Mouse (Mus musculus) CH12.LX (cell line): ENCODE results near the gene Phrf1. TPM values are rescaled to one million over a fixed set of nuclear protein-coding genes. Genes with fewer than 3 reads are reported as not detected.

Source experiments
- DNase-seq: peaks from one replicate; pipeline ENCODE4 v3.0.0-alpha.2; 2013; ENCODE audit errors: extremely low read depth
- H3K27ac ChIP-seq: 2 replicates; pipeline ENCODE4 v1.5.1; 2012; ENCODE audit warnings: low read depth, mild to moderate bottlenecking, control low read depth, moderate library complexity; ENCODE audit not compliant: insufficient read depth
- H3K27me3 ChIP-seq: replicated peaks from 2 replicates; pipeline ENCODE3; 2012; ENCODE audit warnings: inconsistent platforms
- H3K36me3 ChIP-seq, 2 experiments: replicated peaks in 1 of 2; 2 replicates each; pipeline versions ENCODE3 to v1.6.1; 2012; ENCODE audit warnings: inconsistent platforms in 1 of 2, low read length in 1 of 2, mild to moderate bottlenecking in 1 of 2, mixed read lengths in 1 of 2, moderate library complexity in 1 of 2; ENCODE audit not compliant: control insufficient read depth in 1 of 2, insufficient read depth in 1 of 2
- H3K4me1 ChIP-seq, 2 experiments: 2 replicates each; pipeline ENCODE4 v1.6.1; 2012; ENCODE audit warnings: inconsistent platforms in 1 of 2, moderate library complexity in 1 of 2; ENCODE audit not compliant: insufficient read depth in 2 of 2, control insufficient read depth in 1 of 2
- H3K4me2 ChIP-seq: 2 replicates; pipeline ENCODE4 v1.6.1; 2012; ENCODE audit warnings: low read depth, mild to moderate bottlenecking, control low read depth; ENCODE audit not compliant: poor library complexity, insufficient read depth, severe bottlenecking
- H3K4me3 ChIP-seq, 3 experiments: fragments of 150-350 bp in 1 of 3; sonication (generic) in 1 of 3; replicated peaks in 1 of 3; 2 replicates each; pipeline versions ENCODE3 to v1.5.1; 2011 to 2012; ENCODE audit warnings: low read depth in 2 of 3, low read length in 2 of 3, mild to moderate bottlenecking in 2 of 3, moderate library complexity in 2 of 3, control low read depth in 1 of 3, improper control_type of control experiment in 1 of 3, inconsistent platforms in 1 of 3, mixed read lengths in 1 of 3; ENCODE audit not compliant: poor library complexity in 1 of 3
- H3K79me2 ChIP-seq: replicated peaks from 2 replicates; pipeline ENCODE4 v1.6.1; 2012; ENCODE audit warnings: mild to moderate bottlenecking, moderate library complexity; ENCODE audit not compliant: control insufficient read depth, poor library complexity, insufficient read depth, severe bottlenecking; ENCODE audit errors: extremely low read depth
- H3K9ac ChIP-seq: 2 replicates; pipeline ENCODE4 v1.6.1; 2012; ENCODE audit warnings: low read depth, mild to moderate bottlenecking, control low read depth, moderate library complexity; ENCODE audit not compliant: insufficient read depth
- H3K9me3 ChIP-seq: replicated peaks from 2 replicates; pipeline ENCODE3; 2012; ENCODE audit warnings: low read length, inconsistent platforms, mixed read lengths
- CHD1 ChIP-seq: IDR thresholded peaks from 2 replicates; pipeline ENCODE4 v1.6.1; 2012; ENCODE audit warnings: low read depth, low read length, improper control_type of control experiment, inconsistent platforms
- CHD2 ChIP-seq: IDR thresholded peaks from 2 replicates; pipeline ENCODE4 v1.6.1; 2011; ENCODE audit warnings: low read length, improper control_type of control experiment
- CTCF ChIP-seq, 2 experiments: IDR thresholded peaks in 1 of 2; conservative IDR thresholded peaks in 1 of 2; 2 replicates each; pipeline ENCODE4 v1.5.1; 2011 to 2012; ENCODE audit warnings: low read depth in 2 of 2, low read length in 2 of 2, improper control_type of control experiment in 1 of 2, inconsistent platforms in 1 of 2, mild to moderate bottlenecking in 1 of 2, moderate library complexity in 1 of 2
- ELF1 ChIP-seq: IDR thresholded peaks from 2 replicates; pipeline ENCODE4 v1.6.1; 2014; ENCODE audit warnings: low read depth, mild to moderate bottlenecking, inconsistent platforms, low read length, improper control_type of control experiment
- ETS1 ChIP-seq: conservative IDR thresholded peaks from 2 replicates; pipeline ENCODE4 v1.6.1; 2012; ENCODE audit warnings: low read depth, mild to moderate bottlenecking, inconsistent platforms, low read length, improper control_type of control experiment, moderate library complexity
- GABPA ChIP-seq: IDR thresholded peaks from 2 replicates; pipeline ENCODE4 v1.6.1; 2012; ENCODE audit warnings: low read depth, low read length, improper control_type of control experiment, inconsistent platforms; ENCODE audit not compliant: insufficient replicate concordance
- HCFC1 ChIP-seq: IDR thresholded peaks from 2 replicates; pipeline ENCODE4 v1.6.1; 2012; ENCODE audit warnings: low read depth, mild to moderate bottlenecking, inconsistent platforms, low read length, improper control_type of control experiment
- IRF4 ChIP-seq: IDR thresholded peaks from 2 replicates; pipeline ENCODE4 v1.6.1; 2014; ENCODE audit warnings: low read depth, mild to moderate bottlenecking, inconsistent platforms, low read length, improper control_type of control experiment
- MAFK ChIP-seq: IDR thresholded peaks from 2 replicates; pipeline ENCODE4 v1.6.1; 2011; ENCODE audit warnings: low read length, improper control_type of control experiment; ENCODE audit not compliant: insufficient replicate concordance
- MAX ChIP-seq: IDR thresholded peaks from 2 replicates; pipeline ENCODE4 v1.6.1; 2011; ENCODE audit warnings: low read length, improper control_type of control experiment
- MAZ ChIP-seq: IDR thresholded peaks from 2 replicates; pipeline ENCODE4 v1.6.1; 2012; ENCODE audit warnings: low read depth, mild to moderate bottlenecking, inconsistent platforms, low read length, improper control_type of control experiment, moderate library complexity
- MYC ChIP-seq: IDR thresholded peaks from 2 replicates; pipeline ENCODE4 v1.6.1; 2011; ENCODE audit warnings: low read depth, mild to moderate bottlenecking, improper control_type of control experiment, low read length
- NELFE ChIP-seq: IDR thresholded peaks from 2 replicates; pipeline ENCODE4 v1.6.1; 2011; ENCODE audit warnings: low read depth, low read length, improper control_type of control experiment
- PAX5 ChIP-seq: IDR thresholded peaks from 2 replicates; pipeline ENCODE4 v1.6.1; 2012; ENCODE audit warnings: low read length, inconsistent platforms, mixed read lengths
- POLR2A ChIP-seq: IDR thresholded peaks from 2 replicates; pipeline ENCODE4 v1.6.1; 2011; ENCODE audit warnings: low read depth, mild to moderate bottlenecking, improper control_type of control experiment, low read length
- POLR2AphosphoS2 ChIP-seq: IDR thresholded peaks from 2 replicates; pipeline ENCODE4 v1.6.1; 2011; ENCODE audit warnings: low read depth, low read length, improper control_type of control experiment
- RAD21 ChIP-seq: IDR thresholded peaks from 2 replicates; pipeline ENCODE4 v1.6.1; 2011; ENCODE audit warnings: low read depth, mild to moderate bottlenecking, low read length, improper control_type of control experiment, moderate library complexity
- RCOR1 ChIP-seq: conservative IDR thresholded peaks from 2 replicates; pipeline ENCODE4 v1.6.1; 2012; ENCODE audit warnings: low read depth, mild to moderate bottlenecking, inconsistent platforms, low read length, improper control_type of control experiment
- SIN3A ChIP-seq: IDR thresholded peaks from 2 replicates; pipeline ENCODE4 v1.6.1; 2012; ENCODE audit warnings: low read length, improper control_type of control experiment, inconsistent platforms
- SMC3 ChIP-seq: IDR thresholded peaks from 2 replicates; pipeline ENCODE4 v1.6.1; 2011; ENCODE audit warnings: low read depth, low read length, improper control_type of control experiment
- TBP ChIP-seq: conservative IDR thresholded peaks from 2 replicates; pipeline ENCODE4 v1.6.1; 2011; ENCODE audit warnings: low read depth, low read length, improper control_type of control experiment
- TCF12 ChIP-seq: IDR thresholded peaks from 2 replicates; pipeline ENCODE4 v1.6.1; 2014; ENCODE audit warnings: low read depth, mild to moderate bottlenecking, inconsistent platforms, low read length, improper control_type of control experiment
- UBTF ChIP-seq: IDR thresholded peaks from 2 replicates; pipeline ENCODE4 v1.6.1; 2012; ENCODE audit warnings: low read depth, mild to moderate bottlenecking, inconsistent platforms, low read length, improper control_type of control experiment, moderate library complexity
- USF1 ChIP-seq: IDR thresholded peaks from 2 replicates; pipeline ENCODE4 v1.6.1; 2014; ENCODE audit warnings: low read depth, mild to moderate bottlenecking, inconsistent platforms, low read length, improper control_type of control experiment
- ZMIZ1 ChIP-seq: IDR thresholded peaks from 2 replicates; pipeline ENCODE4 v1.6.1; 2012; ENCODE audit warnings: low read depth, mild to moderate bottlenecking, inconsistent platforms, low read length, improper control_type of control experiment
- ZNF384 ChIP-seq: IDR thresholded peaks from 2 replicates; pipeline ENCODE4 v1.6.1; 2012; ENCODE audit warnings: low read depth, low read length, improper control_type of control experiment, inconsistent platforms
- dilution Hi-C: fragments of 300-500 bp; cut with MboI; formaldehyde crosslinking; loops from 2 replicates; pipeline ENCODE4 v1.14.3; 2020; ENCODE audit warnings: low sequenced_read_pairs; ENCODE audit not compliant: extremely low pct_unique_long_range_greater_than_20kb, extremely low pct_ligation_motif_present
- in situ Hi-C: fragments of 300-500 bp; cut with MboI; formaldehyde crosslinking; loops from 3 replicates; pipeline ENCODE4 v1.14.3; 2019; ENCODE audit warnings: low sequenced_read_pairs, low pct_ligation_motif_present, low pct_unique_long_range_greater_than_20kb, mixed read lengths
- polyA plus RNA-seq: library from polyadenylated mRNA; unstranded; fragments of >175 nt; gene quantifications from 2 replicates; pipeline ENCODE4 v1.2.1, GENCODE M21; 2012; ENCODE audit warnings: low read depth; ENCODE audit not compliant: insufficient read length
- total RNA-seq, 2 experiments: library from RNA; depleted of rRNA; stranded (reverse); fragments of 300-350 nt in 1 of 2; fragments of >200 nt in 1 of 2; gene quantifications; 2 replicates each; pipeline ENCODE4 v1.2.3; 2012 to 2014

The Phrf1 gene
- total and polyA plus RNA-seq, 3 experiments: 22.4 to 59.2 (median 52.5) TPM

GRCm38 (mm10) chr7:141205504-141205903 is 23.1 kb upstream of the Phrf1 start:
- Histone ChIP-seq H3K27ac (no peak overlapping the region), H3K36me3 (no peaks in the 10 kb centered on the region), H3K4me1 (0 out of 4 replicates have a peak, but pooled peaks cover 0 to 3% of the 10 kb centered on the region in 2 experiments), H3K27me3 (peaks cover 12% of the 10 kb centered on the region), H3K4me3 (no peak overlapping the region), H3K4me2 (no peak overlapping the region), H3K9me3 (no peaks in the 10 kb centered on the region), H3K9ac (no peak overlapping the region), H3K79me2 (no peaks in the 10 kb centered on the region)
- TF ChIP-seq CHD1 (no peak), PAX5 (no peak), ETS1 (no peak), MYC (no peak), POLR2A (no peak), NELFE (no peak), USF1 (no peak), TBP (no peak), MAZ (no peak), SIN3A (no peak), SMC3 (no peak), ZMIZ1 (no peak), IRF4 (no peak), CHD2 (no peak), CTCF (conservative IDR thresholded peaks at IDR 0.05 in 1 of 2, IDR thresholded peaks at IDR 0.05 in 1 of 2; ENCODE audit: low read depth in 2 of 2, low read length in 2 of 2) (no peak), POLR2AphosphoS2 (no peak), MAX (no peak)
- in situ Hi-C loops: no loop called here
- dilution Hi-C loops: no loop called here
- DNase-seq: no peak

GRCm38 (mm10) chr7:141206182-141206937 is 22.2 kb upstream of the Phrf1 start:
- dilution Hi-C loops: no loop called here
- Histone ChIP-seq H3K36me3 (no peaks in the 10 kb centered on the region), H3K4me2 (no peak overlapping the region), H3K27me3 (peaks cover 19% of the 10 kb centered on the region), H3K4me3 (no peak overlapping the region), H3K79me2 (no peaks in the 10 kb centered on the region), H3K27ac (no peak overlapping the region), H3K9ac (no peak overlapping the region), H3K9me3 (no peaks in the 10 kb centered on the region), H3K4me1 (0 out of 4 replicates have a peak, but pooled peaks cover 0 to 3% of the 10 kb centered on the region in 2 experiments)
- no peak for DNase-seq
- TF ChIP-seq CHD1 (no peak), ZNF384 (no peak), RAD21 (no peak), MAFK (no peak), UBTF (no peak), PAX5 (no peak), ELF1 (no peak), MAX (no peak), RCOR1 (no peak), CTCF (conservative IDR thresholded peaks at IDR 0.05 in 1 of 2, IDR thresholded peaks at IDR 0.05 in 1 of 2; ENCODE audit: low read depth in 2 of 2, low read length in 2 of 2) (no peak), TCF12 (no peak), HCFC1 (no peak), GABPA (no peak)
- in situ Hi-C loops: no loop called here
